Mouse (Mus musculus): ENCODE data around the gene Pprc1.

DNA sequence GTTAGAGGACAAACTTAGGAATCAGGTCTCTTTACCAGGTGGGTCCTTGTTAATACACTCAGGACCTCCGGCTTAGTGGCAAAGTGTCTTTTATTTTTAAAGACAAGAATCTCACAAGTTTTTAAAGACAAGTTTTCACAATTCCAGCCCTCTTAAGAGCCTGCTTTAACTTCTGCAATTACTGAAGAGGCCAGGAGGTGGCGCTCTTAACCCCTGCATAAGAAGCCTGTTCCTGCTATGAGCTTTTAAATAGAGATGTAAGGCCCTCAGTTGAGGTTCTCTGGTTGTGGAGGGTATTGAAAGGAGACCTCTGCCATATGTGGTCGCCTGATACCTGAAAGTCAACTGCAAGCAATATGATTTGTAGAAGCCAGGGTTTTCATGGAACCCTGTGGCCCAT, 41.7 kb downstream of the Pprc1 start:
- TF ChIP-seq CTCF (conservative IDR thresholded peaks at IDR 0.05; ENCODE audit: low read length) (peak; percentile 95), POU5F1 (IDR thresholded peaks at IDR 0.05; ENCODE audit: borderline replicate concordance, low read length) (no peak), NANOG (IDR thresholded peaks at IDR 0.05; ENCODE audit: borderline replicate concordance, low read length) (no peak)

All from E14TG2a.4 (cell line).